Mouse (Mus musculus) testis, adult 2 months (tissue): ENCODE data around the gene Izumo1r. TPM values are rescaled to one million over a fixed set of nuclear protein-coding genes. Genes with fewer than 3 reads are reported as not detected.
A peak's percentile ranks its signal among the peaks of the same experiment; 100 is the strongest.

Source experiments
- H3K27ac ChIP-seq: fragments of 200-500 bp; 2 replicates; pipeline ENCODE4 v1.5.1; 2012; ENCODE audit warnings: low read depth, low read length; ENCODE audit not compliant: control insufficient read depth, insufficient read depth
- H3K27me3 ChIP-seq: fragments of 200-500 bp; 2 replicates; pipeline ENCODE4 v1.6.1; 2012; ENCODE audit warnings: mild to moderate bottlenecking, low read length, moderate library complexity; ENCODE audit not compliant: control insufficient read depth, insufficient read depth
- H3K36me3 ChIP-seq: fragments of 200-500 bp; 2 replicates; pipeline ENCODE4 v1.6.1; 2012; ENCODE audit warnings: mild to moderate bottlenecking, low read length; ENCODE audit not compliant: control insufficient read depth, insufficient read depth
- H3K4me1 ChIP-seq: fragments of 200-500 bp; 2 replicates; pipeline ENCODE4 v1.6.1; 2012; ENCODE audit warnings: low read length; ENCODE audit not compliant: control insufficient read depth, insufficient read depth
- H3K4me3 ChIP-seq: fragments of 200-500 bp; 2 replicates; pipeline ENCODE4 v1.5.1; 2012; ENCODE audit warnings: low read depth, mild to moderate bottlenecking, low read length, moderate library complexity, mixed read lengths; ENCODE audit not compliant: control insufficient read depth
- CTCF ChIP-seq: fragments of 200-500 bp; IDR thresholded peaks from 2 replicates; pipeline ENCODE4 v1.5.1; 2012; ENCODE audit warnings: low read depth, mild to moderate bottlenecking, inconsistent platforms, low read length, moderate library complexity; ENCODE audit not compliant: control insufficient read depth, insufficient read depth, insufficient replicate concordance
- POLR2A ChIP-seq: fragments of 200-500 bp; IDR thresholded peaks from 2 replicates; pipeline ENCODE4 v1.6.1; 2012; ENCODE audit warnings: low read depth, mild to moderate bottlenecking, inconsistent platforms, low read length, moderate library complexity; ENCODE audit not compliant: control insufficient read depth
- polyA plus RNA-seq: library from polyadenylated mRNA; depleted of rRNA; stranded (reverse); fragments of >200 nt; gene quantifications from 2 replicates; pipeline ENCODE4 v1.2.3, GENCODE M21; 2012

Gene Izumo1r
- polyA plus RNA-seq, 1 experiment = not detected

GRCm38 (mm10) chr9:14871536-14871935 lies 32.2 kb downstream of the Izumo1r start:
- Histone ChIP-seq H3K27me3 (no peaks in the 10 kb centered on the region), H3K27ac (no peak overlapping the region), H3K36me3 (no peaks in the 10 kb centered on the region), H3K4me3 (no peak overlapping the region), H3K4me1 (peaks cover 2% of the 10 kb centered on the region; the same call in 1 of the 2 replicates)
- TF ChIP-seq CTCF (no peak), POLR2A (no peak)

GRCm38 (mm10) chr9:14870802-14871201 lies 32.9 kb downstream of the Izumo1r start:
- Histone ChIP-seq H3K27me3 (no peaks in the 10 kb centered on the region), H3K4me1 (peaks cover 2% of the 10 kb centered on the region; the same call in 1 of the 2 replicates), H3K27ac (no peak overlapping the region), H3K4me3 (no peak overlapping the region), H3K36me3 (no peaks in the 10 kb centered on the region)
- no peak for TF ChIP-seq CTCF
- TF ChIP-seq POLR2A = no peak

GRCm38 (mm10) chr9:14870377-14870776 lies 33.4 kb downstream of the Izumo1r start:
- Histone ChIP-seq H3K36me3 (no peaks in the 10 kb centered on the region), H3K27ac (no peak overlapping the region), H3K27me3 (no peaks in the 10 kb centered on the region), H3K4me1 (peaks cover 2% of the 10 kb centered on the region; the same call in 1 of the 2 replicates), H3K4me3 (no peak overlapping the region)
- TF ChIP-seq POLR2A (no peak), CTCF (no peak)

GRCm38 (mm10) chr9:14868326-14868725 lies 35.4 kb downstream of the Izumo1r start:
- TF ChIP-seq CTCF (no peak), POLR2A (no peak)
- no peaks in the 10 kb centered on the region for H3K36me3 ChIP-seq
- no peak overlapping the region for H3K4me3 ChIP-seq
- H3K27me3 ChIP-seq = no peaks in the 10 kb centered on the region
- no peak overlapping the region for H3K27ac ChIP-seq
- peaks cover 2% of the 10 kb centered on the region; the same call in 1 of the 2 replicates for H3K4me1 ChIP-seq

- Histone ChIP-seq H3K27ac (no peak overlapping the region), H3K4me1 (no peaks in the 10 kb centered on the region; the same call in 1 of the 2 replicates), H3K27me3 (no peaks in the 10 kb centered on the region), H3K4me3 (no peak overlapping the region), H3K36me3 (no peaks in the 10 kb centered on the region)
- TF ChIP-seq CTCF = peak; percentile 24; the same call in 1 of the 2 replicates
- TF ChIP-seq POLR2A = no peak
These were observed 36.8 kb downstream of the Izumo1r start for GRCm38 (mm10) chr9:14866957-14867356.

GRCm38 (mm10) chr9:14864726-14865125 lies 39.0 kb downstream of the Izumo1r start:
- TF ChIP-seq CTCF (no peak), POLR2A (no peak)
- Histone ChIP-seq H3K27ac (no peak overlapping the region), H3K27me3 (no peaks in the 10 kb centered on the region), H3K36me3 (no peaks in the 10 kb centered on the region), H3K4me1 (peaks cover 3% of the 10 kb centered on the region; the same call in 1 of the 2 replicates), H3K4me3 (no peak overlapping the region)

GRCm38 (mm10) chr9:14863126-14863525 lies 40.6 kb downstream of the Izumo1r start:
- no peaks in the 10 kb centered on the region for H3K36me3 ChIP-seq
- TF ChIP-seq POLR2A (no peak), CTCF (no peak)
- H3K4me1 ChIP-seq = peaks cover 4% of the 10 kb centered on the region; the same call in 1 of the 2 replicates
- H3K4me3 ChIP-seq = no peak overlapping the region
- H3K27me3 ChIP-seq = no peaks in the 10 kb centered on the region
- H3K27ac ChIP-seq = no peak overlapping the region

GRCm38 (mm10) chr9:14859868-14860639 lies 43.7 kb downstream of the Izumo1r start, which contains the start of gene Gpr83:
Gpr83 (plus strand) TSS chr9:14860210.
- no peaks in the 10 kb centered on the region for H3K36me3 ChIP-seq
- no peak within 1 kb of the TSS for H3K27ac ChIP-seq
- TF ChIP-seq POLR2A (no peak), CTCF (no peak)
- H3K4me3 ChIP-seq = peak within 1 kb of the TSS; percentile 19
- peaks cover 4% of the 10 kb centered on the region; the same call in 1 of the 2 replicates for H3K4me1 ChIP-seq
- H3K27me3 ChIP-seq = no peaks in the 10 kb centered on the region
